Mouse (Mus musculus): Measurements from ENCODE around the gene Trpm7.
A peak's percentile ranks its signal among the peaks of the same experiment; 100 is the strongest.
"Not testable (repeated sequence)": the region's sequence is repeated elsewhere in the genome, so short reads cannot be mapped to it uniquely, and the experiment has no call there.

Gene Trpm7

DNA sequence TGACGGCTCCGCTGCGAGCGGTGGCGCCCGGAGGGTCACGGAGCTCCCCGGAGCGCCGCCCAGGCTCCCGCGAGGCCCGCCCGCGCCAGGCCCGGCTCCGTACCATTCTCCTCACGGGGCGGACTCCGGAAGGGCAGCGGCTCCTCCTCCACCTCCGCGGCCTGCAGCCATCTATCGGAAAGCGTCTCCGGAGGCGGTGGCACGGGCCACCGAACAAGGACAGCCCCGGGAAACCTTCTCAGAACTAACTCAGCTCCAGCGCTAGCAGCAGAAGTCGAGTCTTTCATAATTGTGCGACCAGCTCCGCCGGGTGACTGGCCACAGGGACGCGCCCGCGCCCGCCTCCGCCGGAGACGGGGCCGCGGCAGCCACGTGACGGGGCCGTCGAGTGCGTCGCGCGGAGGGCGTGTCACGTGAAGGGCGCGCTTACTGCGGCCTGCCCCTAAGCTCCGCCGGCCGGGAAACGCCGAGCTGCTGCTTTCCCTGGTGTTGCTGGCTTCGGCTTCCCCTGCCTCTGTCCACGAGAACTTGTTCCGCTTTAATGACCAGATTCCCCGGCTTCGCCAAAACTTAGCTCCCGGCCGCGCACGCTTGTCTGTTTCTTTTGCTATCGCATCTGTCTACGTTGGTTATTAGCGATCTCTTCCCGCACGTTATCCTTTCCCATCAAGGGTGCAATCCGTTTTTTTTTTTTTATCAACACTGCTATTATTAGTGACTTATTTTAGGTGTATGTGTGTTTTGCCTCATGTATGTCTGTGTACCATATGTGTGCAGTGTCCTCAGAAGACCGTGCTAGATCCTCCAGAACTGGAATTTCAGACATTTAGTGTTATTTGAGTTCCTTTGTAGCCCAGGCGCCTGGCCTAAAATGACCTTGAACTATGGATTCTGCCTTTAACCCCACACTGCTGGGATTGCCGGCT, at the start of gene Trpm7:
Gene Trpm7, minus strand, starts transcription at position 360 of the 926 bp plus-strand sequence.
- ATAC-seq (ENCODE audit: insufficient number of reproducible peaks, low FRiP score, low TSS enrichment): peak; percentile 97

- no peak for ATAC-seq (ENCODE audit: insufficient number of reproducible peaks, low FRiP score, low TSS enrichment)
These were observed 44.5 kb upstream of the Trpm7 start for GRCm38 (mm10) chr2:126920358-126921060.

DNA sequence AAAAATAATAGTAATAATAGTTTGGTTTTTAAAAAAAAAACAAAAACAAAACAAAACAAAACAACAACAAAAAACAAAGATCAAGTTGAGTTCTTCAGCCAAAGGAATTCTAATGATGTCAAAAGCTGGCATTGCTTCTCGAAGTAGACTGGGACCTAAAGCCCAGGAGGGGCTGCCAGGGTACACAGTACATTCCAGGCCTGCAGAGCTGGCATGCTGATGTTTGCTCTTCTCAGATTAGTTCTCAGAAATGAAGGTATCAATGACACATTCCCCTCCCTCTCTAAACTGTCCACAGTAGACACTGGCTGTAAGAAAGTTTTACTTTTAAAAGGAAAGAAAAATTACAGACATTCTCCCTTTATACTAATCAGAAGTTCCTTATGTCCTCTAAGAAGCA, 40.2 kb upstream of the Trpm7 start:
- no peak for ATAC-seq (ENCODE audit: insufficient number of reproducible peaks, low FRiP score, low TSS enrichment)

DNA sequence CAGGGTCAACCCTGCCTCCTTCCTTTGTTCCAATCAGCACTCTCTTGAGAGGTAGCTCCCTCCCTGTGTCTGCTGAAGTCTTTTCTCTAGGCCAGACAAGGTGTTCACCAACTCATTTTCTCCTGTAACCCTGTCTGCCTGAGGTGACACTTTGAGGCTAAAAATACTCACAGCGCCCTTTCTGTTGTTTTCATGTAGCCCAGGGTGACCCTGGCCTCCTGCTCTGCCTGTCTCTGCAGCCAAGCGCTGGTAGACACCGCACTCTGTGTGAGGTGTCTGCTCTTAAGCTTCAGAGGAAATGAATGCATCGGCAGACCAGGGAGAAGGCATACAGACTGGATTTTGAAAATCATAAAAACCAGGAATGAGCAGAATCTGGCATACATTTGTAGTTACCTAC, 38.1 kb upstream of the Trpm7 start:
- no peak for ATAC-seq (ENCODE audit: insufficient number of reproducible peaks, low FRiP score, low TSS enrichment)

DNA sequence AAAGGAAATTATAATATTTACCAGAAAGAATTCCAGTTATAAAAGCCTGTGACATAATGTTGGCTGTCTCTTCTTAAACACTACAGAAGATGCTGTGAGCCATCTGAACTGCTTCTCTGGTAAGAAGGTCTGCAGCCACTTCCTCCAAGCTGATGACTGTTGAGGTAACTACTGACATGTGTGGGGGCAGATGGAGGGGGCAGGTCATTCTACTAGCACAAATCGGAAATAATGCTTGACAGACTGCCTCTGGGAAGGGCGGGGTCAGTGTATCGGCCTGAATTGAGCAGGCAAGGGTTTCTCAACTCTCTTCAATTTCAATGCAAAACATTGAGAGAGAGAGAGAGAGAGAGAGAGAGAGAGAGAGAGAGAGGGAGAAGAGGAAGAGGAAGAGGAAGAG, 28.1 kb upstream of the Trpm7 start:
- ATAC-seq (ENCODE audit: insufficient number of reproducible peaks, low FRiP score, low TSS enrichment): no peak

DNA sequence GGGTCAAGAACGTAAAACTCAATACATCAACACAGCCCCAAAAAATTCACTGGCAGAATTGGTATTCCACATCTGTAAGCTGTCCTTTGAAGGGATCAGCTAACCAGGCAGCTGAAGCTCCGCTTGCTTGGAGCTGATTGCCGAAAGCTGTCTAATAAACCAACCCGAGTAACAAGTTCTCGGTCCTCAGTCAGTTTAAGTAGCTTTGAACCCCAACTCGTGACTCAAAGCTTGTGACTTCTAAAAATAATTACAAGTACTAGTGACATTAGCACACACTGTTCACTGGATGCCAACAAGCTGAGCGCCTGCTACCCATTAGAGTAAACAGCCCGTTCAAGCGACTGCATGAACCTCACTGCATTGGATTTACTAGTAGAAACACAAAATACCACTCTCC, 21.5 kb upstream of the Trpm7 start:
- no peak for ATAC-seq (ENCODE audit: insufficient number of reproducible peaks, low FRiP score, low TSS enrichment)

- ATAC-seq (ENCODE audit: insufficient number of reproducible peaks, low FRiP score, low TSS enrichment): no peak
These were observed 20.9 kb upstream of the Trpm7 start for GRCm38 (mm10) chr2:126896941-126897340.

DNA sequence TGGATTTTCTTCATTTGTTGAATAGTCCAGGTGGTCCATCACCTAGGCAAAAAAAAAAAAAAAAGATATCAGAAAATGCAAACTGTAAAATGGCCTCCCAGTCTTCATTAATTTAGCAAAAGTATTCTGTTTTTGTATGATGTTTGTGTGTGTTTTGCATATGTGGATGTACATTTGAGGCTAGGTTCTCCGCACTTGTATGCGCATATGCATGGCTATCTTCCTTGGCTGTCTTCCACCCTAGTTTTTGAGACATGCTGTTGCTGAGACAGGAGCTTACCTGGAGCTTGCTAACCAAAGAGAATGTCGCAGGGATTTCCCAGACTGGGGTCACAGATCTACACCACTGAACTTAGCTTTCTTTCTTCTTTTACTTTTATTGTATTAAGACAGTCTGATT, 18.2 kb upstream of the Trpm7 start:
- no peak for ATAC-seq (ENCODE audit: insufficient number of reproducible peaks, low FRiP score, low TSS enrichment)

GRCm38 (mm10) chr2:126892316-126892715, 16.3 kb upstream of the Trpm7 start:
- ATAC-seq (ENCODE audit: insufficient number of reproducible peaks, low FRiP score, low TSS enrichment): no peak

- no peak for ATAC-seq (ENCODE audit: insufficient number of reproducible peaks, low FRiP score, low TSS enrichment)
These were observed 15.7 kb upstream of the Trpm7 start for GRCm38 (mm10) chr2:126891743-126892142.

DNA sequence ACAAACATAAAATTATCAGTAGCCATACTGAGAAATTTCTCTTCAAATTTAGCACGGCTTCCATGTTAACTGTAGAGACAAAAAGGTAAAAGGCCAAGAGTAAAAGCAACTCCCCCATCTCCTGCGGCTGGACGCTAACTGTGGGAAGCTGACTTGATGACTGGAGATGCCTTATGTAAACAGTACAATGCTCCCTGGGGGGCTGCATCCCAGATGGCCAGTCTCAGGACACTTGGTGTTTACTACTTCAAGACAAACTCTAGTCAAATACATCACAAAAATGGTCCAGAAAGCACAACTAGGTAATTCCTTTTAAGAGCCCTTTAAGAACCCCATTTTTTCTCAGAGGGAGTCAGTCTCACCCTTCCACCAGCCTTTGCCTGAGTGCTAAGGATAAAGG, 11.1 kb upstream of the Trpm7 start:
- no peak for ATAC-seq (ENCODE audit: insufficient number of reproducible peaks, low FRiP score, low TSS enrichment)

GRCm38 (mm10) chr2:126885871-126886270, 9.8 kb upstream of the Trpm7 start:
- ATAC-seq (ENCODE audit: insufficient number of reproducible peaks, low FRiP score, low TSS enrichment): no peak

DNA sequence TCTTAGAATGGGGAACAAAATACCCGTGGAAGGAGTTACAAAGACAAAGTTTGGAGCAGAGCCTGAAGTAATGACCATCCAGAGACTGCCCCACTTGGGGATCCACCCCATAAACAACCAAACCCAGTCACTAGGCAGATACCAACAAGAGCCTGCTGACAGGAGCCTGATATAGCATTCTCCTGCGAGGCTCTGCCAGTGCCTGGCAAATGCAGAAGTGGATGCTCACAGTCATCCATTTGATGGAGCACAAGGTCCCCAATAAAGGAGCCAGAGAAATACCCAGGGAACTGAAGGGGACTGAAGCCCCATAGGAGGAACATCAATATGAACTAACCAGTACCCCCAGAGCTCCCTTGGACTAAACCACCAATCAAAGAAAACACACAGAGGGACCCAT, 6.7 kb upstream of the Trpm7 start:
- ATAC-seq (ENCODE audit: insufficient number of reproducible peaks, low FRiP score, low TSS enrichment): not testable (repeated sequence)

DNA sequence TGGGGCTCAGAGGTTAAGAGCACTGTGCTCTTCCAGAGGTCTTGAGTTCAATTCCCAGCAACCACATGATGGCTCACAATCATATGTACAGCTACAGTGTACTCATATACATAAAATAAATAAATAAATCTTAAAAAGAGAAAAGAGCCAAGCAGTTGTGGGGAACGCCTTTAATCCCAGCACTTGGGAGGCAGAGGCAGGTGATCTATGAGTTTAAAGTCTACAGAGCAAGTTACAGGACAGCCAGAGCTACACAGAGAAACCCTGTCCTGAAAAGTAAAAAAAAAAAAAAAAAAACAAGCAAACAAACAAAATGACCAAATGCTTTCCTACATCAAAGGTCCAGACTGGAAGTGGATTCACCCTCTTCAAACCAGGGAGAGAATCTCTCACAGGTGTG, 2.0 kb upstream of the Trpm7 start:
- ATAC-seq (ENCODE audit: insufficient number of reproducible peaks, low FRiP score, low TSS enrichment): no peak

DNA sequence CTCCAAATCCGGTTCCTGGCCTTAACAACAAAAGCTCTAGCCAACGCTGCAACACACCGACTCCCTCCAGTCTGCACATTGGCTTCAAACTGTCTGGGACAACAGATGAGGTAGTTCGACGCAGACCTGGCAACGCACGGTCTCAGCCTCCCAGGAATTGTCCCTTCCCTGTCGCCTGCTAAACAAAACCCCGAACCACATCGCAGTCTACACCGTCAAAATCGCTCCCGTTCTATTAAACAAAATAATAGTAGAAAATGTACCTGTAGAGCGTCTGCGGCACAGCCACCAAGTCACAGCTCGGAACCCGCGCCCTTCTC, 554 bp downstream of the Trpm7 start:
- ATAC-seq (ENCODE audit: insufficient number of reproducible peaks, low FRiP score, low TSS enrichment): peak; percentile 49

- no peak for ATAC-seq (ENCODE audit: insufficient number of reproducible peaks, low FRiP score, low TSS enrichment)
These were observed 1.1 kb downstream of the Trpm7 start for GRCm38 (mm10) chr2:126874809-126875515.

DNA sequence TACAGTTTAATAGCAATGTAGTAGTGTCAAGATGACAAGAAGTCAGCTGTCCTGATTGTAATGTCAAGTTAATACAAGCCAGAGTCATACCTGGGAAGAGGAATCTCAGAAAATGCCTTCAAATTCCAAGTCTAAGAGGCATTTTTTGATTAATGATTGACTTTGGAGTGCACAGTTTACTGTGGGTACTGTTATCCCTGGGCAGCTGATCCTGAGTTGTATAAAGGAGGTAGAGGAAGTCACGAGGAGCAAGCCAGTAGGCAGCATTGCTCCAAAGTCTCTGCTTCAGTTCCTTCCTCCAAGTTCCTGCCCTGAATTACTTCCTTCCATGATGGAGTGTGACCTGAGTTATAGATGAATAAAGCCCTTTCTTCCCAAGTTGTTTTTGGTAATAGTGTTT, 9.7 kb downstream of the Trpm7 start:
- ATAC-seq (ENCODE audit: insufficient number of reproducible peaks, low FRiP score, low TSS enrichment): no peak

DNA sequence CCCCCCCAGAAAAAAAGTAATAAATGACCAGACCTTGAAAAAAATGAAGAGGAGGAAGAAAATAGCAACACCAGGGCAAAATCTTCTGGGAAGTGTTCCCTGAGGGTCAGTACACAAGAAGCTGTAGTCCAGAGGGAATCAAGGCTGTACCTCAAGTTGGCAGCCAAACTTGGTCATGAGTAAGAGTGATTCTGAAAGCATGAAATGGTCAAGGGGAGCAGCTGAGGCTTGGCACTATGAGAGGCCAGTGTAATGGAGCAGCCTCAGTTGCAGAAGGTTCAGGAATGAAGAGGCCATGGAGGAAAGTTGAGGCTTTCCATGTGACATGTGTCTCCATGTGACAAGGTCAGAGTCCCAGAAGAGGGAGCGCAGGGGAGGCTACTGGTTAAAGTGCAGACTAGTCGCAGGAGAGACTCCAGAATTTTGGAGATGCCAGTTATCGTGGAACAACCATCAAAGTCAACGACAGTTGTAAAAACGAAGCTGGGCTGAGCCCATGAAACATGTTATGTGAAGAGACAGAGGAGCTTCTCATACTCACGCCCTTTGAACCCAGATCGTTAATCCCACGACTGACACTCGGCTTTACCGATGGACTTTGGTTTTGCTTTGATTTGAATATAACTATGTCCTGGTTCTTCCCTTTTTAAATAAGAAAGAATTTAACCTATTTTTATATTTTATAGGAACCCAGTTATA, 10.4 kb downstream of the Trpm7 start:
- no peak for ATAC-seq (ENCODE audit: insufficient number of reproducible peaks, low FRiP score, low TSS enrichment)

- ATAC-seq (ENCODE audit: insufficient number of reproducible peaks, low FRiP score, low TSS enrichment): no peak
These were observed 11.0 kb downstream of the Trpm7 start for GRCm38 (mm10) chr2:126865026-126865425.

DNA sequence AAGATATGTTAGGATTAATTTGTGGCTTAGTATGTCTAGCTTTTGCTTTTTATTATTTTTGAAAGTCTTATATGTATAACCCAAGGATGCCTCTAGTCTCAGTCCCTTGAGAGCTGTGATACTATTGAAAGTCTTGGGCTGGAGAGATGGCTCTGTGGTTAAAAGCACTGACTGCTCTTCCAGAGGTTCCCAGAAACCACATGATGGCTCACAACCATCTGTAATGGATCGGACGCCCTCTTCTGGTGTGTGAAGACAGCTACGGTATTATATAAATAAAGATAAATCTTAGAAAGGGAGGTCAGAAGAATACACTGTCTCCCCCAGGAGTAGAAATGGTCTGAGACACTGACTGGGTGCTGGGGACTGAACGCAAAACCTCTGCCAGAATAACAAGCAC, 31.3 kb downstream of the Trpm7 start:
- ATAC-seq (ENCODE audit: insufficient number of reproducible peaks, low FRiP score, low TSS enrichment): no peak

DNA sequence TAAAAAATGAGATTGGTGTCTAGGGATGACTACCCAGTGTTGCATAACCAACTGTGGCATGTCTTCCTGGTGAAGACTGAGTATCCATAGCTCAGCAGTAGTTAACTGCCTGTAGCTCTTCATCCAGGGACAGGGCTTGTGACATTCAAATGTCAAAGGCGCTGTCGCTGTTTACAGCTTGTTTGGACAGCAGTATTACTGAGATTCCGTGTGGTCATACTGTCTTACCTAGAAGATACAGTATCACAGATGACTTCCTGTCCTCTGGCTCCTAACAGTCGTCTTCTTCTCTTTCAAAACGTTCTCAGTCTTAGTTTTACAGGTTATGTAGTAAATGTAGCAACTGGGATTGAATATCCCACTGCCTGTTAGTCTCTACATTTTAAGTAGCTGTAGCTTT, 37.2 kb downstream of the Trpm7 start:
- ATAC-seq (ENCODE audit: insufficient number of reproducible peaks, low FRiP score, low TSS enrichment): no peak

All from cerebellum, adult (tissue).